Mouse (Mus musculus): Measurements from ENCODE around the gene Arfgef3.
A peak's percentile ranks its signal among the peaks of the same experiment; 100 is the strongest.

The Arfgef3 gene

GRCm38 (mm10) chr10:18743286-18744142 lies at the start of gene Arfgef3:
Gene Arfgef3 (minus strand): TSS chr10:18743949.
- H3K27me3 ChIP-seq (ENCODE audit: control insufficient read depth, insufficient read depth, low read length, poor library complexity, severe bottlenecking): no peaks in the 10 kb centered on the region

DNA sequence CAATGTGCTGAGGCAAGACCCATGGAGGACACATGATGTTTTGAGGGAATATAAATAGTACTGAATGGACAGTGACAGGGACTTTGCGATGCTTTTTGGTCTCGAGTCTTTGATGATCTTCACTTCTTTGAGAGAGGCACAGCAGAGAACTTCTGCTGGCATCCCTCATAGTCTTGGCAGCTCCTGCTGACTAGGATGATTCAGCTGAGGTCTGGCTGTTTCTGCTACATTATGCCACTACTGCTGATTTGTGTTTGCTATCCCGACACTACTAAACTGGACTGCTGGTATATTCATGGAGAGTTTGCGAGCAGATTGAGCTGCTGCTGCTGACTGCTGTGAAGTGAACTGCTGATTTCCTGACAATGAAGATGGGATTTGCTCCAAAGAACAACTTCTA lies 46.3 kb upstream of the Arfgef3 start:
- DNase-seq (ENCODE audit: low read depth, low spot score): no peak
- Histone ChIP-seq H3K36me3 (ENCODE audit: control insufficient read depth, insufficient read depth, low read length, poor library complexity, severe bottlenecking) (no peaks in the 10 kb centered on the region), H3K27me3 (ENCODE audit: control insufficient read depth, insufficient read depth, low read length, poor library complexity, severe bottlenecking) (no peaks in the 10 kb centered on the region)

More at GRCm38 (mm10) chr10:18743286-18744142, at the start of gene Arfgef3:
- no peaks in the 10 kb centered on the region for H3K36me3 ChIP-seq (ENCODE audit: control insufficient read depth, insufficient read depth, low read length, poor library complexity, severe bottlenecking)
- DNase-seq (ENCODE audit: low read depth, low spot score): peak; percentile 1

GRCm38 (mm10) chr10:18788601-18789000 lies 44.9 kb upstream of the Arfgef3 start:
- H3K36me3 ChIP-seq (ENCODE audit: control insufficient read depth, insufficient read depth, low read length, poor library complexity, severe bottlenecking): no peaks in the 10 kb centered on the region
- H3K27me3 ChIP-seq (ENCODE audit: control insufficient read depth, insufficient read depth, low read length, poor library complexity, severe bottlenecking): no peaks in the 10 kb centered on the region
- DNase-seq (ENCODE audit: low read depth, low spot score): no peak

- Histone ChIP-seq H3K36me3 (ENCODE audit: control insufficient read depth, insufficient read depth, low read length, poor library complexity, severe bottlenecking) (no peaks in the 10 kb centered on the region), H3K27me3 (ENCODE audit: control insufficient read depth, insufficient read depth, low read length, poor library complexity, severe bottlenecking) (no peaks in the 10 kb centered on the region)
- no peak for DNase-seq (ENCODE audit: low read depth, low spot score)
These were observed 42.9 kb upstream of the Arfgef3 start, which contains the start of gene Gm4922 for GRCm38 (mm10) chr10:18786693-18787092. Gene Gm4922 (minus strand): TSS chr10:18786793.

GRCm38 (mm10) chr10:18777546-18777945 lies 33.8 kb upstream of the Arfgef3 start:
- Histone ChIP-seq H3K36me3 (ENCODE audit: control insufficient read depth, insufficient read depth, low read length, poor library complexity, severe bottlenecking) (no peaks in the 10 kb centered on the region), H3K27me3 (ENCODE audit: control insufficient read depth, insufficient read depth, low read length, poor library complexity, severe bottlenecking) (no peaks in the 10 kb centered on the region)
- no peak for DNase-seq (ENCODE audit: low read depth, low spot score)

- H3K36me3 ChIP-seq (ENCODE audit: control insufficient read depth, insufficient read depth, low read length, poor library complexity, severe bottlenecking): no peaks in the 10 kb centered on the region
- H3K27me3 ChIP-seq (ENCODE audit: control insufficient read depth, insufficient read depth, low read length, poor library complexity, severe bottlenecking): no peaks in the 10 kb centered on the region
- DNase-seq (ENCODE audit: low read depth, low spot score): no peak
These were observed 28.9 kb upstream of the Arfgef3 start for GRCm38 (mm10) chr10:18772537-18773179.

- DNase-seq (ENCODE audit: low read depth, low spot score): no peak
- Histone ChIP-seq H3K36me3 (ENCODE audit: control insufficient read depth, insufficient read depth, low read length, poor library complexity, severe bottlenecking) (no peaks in the 10 kb centered on the region), H3K27me3 (ENCODE audit: control insufficient read depth, insufficient read depth, low read length, poor library complexity, severe bottlenecking) (no peaks in the 10 kb centered on the region)
These were observed 26.2 kb upstream of the Arfgef3 start for GRCm38 (mm10) chr10:18769909-18770308.

GRCm38 (mm10) chr10:18760241-18760640 lies 16.5 kb upstream of the Arfgef3 start:
- H3K27me3 ChIP-seq (ENCODE audit: control insufficient read depth, insufficient read depth, low read length, poor library complexity, severe bottlenecking): no peaks in the 10 kb centered on the region
- DNase-seq (ENCODE audit: low read depth, low spot score): peak; percentile 24
- no peaks in the 10 kb centered on the region for H3K36me3 ChIP-seq (ENCODE audit: control insufficient read depth, insufficient read depth, low read length, poor library complexity, severe bottlenecking)

DNA sequence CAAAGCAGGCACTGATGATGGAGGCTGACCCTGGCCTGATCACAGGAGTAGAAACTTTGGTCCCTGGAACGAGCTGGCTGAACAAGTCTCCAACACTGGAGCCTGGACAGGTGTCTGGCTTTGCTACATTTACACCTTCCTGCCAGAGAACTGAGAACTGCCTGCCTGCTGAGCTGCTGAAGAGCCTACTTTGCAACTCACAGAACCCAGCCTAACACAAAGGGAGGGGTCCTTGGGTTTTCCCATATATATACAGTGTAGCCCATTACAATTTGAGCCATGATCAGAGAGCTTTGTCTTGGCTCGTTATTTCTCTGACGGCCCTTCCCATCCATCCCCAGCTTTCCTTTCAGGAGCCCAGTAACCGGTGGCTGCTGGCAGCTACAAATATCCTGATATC lies 6.3 kb upstream of the Arfgef3 start:
- H3K36me3 ChIP-seq (ENCODE audit: control insufficient read depth, insufficient read depth, low read length, poor library complexity, severe bottlenecking): no peaks in the 10 kb centered on the region
- DNase-seq (ENCODE audit: low read depth, low spot score): no peak
- H3K27me3 ChIP-seq (ENCODE audit: control insufficient read depth, insufficient read depth, low read length, poor library complexity, severe bottlenecking): no peaks in the 10 kb centered on the region

DNA sequence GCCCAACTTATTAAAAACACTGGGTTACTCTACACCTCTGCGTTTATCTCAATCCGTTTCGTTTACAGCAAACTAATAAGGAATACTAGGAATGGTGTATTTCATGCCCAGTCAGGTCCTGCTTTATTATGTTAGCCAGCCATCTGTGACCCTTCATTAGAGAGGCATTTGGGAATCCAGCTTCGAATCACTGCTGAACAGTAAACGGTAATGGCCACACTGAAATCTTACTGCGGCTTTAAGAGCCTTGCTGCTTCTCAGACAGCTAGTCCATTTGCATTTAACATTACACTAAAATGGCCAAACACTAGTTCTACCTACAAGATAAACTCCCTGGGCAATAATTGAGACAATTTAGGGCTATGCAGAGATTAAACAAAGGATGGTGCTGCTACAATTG lies 1.7 kb downstream of the Arfgef3 start:
- DNase-seq (ENCODE audit: low read depth, low spot score): no peak
- Histone ChIP-seq H3K27me3 (ENCODE audit: control insufficient read depth, insufficient read depth, low read length, poor library complexity, severe bottlenecking) (no peaks in the 10 kb centered on the region), H3K36me3 (ENCODE audit: control insufficient read depth, insufficient read depth, low read length, poor library complexity, severe bottlenecking) (no peaks in the 10 kb centered on the region)

DNA sequence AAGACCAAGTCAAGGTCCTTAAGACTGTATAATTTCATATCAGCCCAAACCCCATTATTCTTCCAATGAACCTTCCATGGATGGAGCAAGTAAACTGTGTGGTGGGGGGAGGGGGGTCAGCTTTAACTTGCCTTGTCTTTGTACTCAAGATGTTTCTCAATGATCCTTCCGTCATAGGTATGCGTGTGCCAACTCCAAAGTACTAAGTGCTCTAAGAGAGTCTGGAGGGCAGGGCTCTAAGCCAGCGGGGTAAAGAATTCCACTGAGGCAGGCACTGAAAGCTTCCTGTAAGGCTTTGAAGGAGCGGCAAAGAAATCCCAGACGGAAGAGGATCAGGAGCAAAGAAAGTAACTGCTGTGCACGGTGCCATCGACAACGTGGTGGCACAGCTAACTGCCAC lies 2.7 kb downstream of the Arfgef3 start:
- no peak for DNase-seq (ENCODE audit: low read depth, low spot score)
- Histone ChIP-seq H3K36me3 (ENCODE audit: control insufficient read depth, insufficient read depth, low read length, poor library complexity, severe bottlenecking) (no peaks in the 10 kb centered on the region), H3K27me3 (ENCODE audit: control insufficient read depth, insufficient read depth, low read length, poor library complexity, severe bottlenecking) (no peaks in the 10 kb centered on the region)

- Histone ChIP-seq H3K27me3 (ENCODE audit: control insufficient read depth, insufficient read depth, low read length, poor library complexity, severe bottlenecking) (no peaks in the 10 kb centered on the region), H3K36me3 (ENCODE audit: control insufficient read depth, insufficient read depth, low read length, poor library complexity, severe bottlenecking) (no peaks in the 10 kb centered on the region)
- no peak for DNase-seq (ENCODE audit: low read depth, low spot score)
These were observed 15.2 kb downstream of the Arfgef3 start for GRCm38 (mm10) chr10:18728548-18728947.

DNA sequence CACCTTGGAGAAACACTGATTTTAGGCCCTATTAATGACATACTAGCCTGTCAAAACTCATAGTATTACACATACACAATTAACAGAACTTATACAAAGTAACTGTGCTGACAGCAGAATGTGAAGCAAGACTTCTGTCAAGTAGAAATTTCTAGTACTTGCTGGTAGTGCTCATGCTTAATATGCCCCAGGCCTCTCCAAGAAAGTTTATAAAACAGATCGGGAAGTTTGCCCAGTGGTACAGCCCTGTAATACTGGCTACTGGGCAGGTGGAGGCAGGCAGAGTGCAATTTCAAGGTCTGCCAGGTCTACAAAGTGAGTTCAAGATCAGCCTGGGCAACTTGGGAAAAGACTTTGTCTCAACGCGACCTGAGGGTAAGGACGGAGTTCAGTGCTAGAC lies 32.3 kb downstream of the Arfgef3 start:
- no peak for DNase-seq (ENCODE audit: low read depth, low spot score)
- no peaks in the 10 kb centered on the region for H3K36me3 ChIP-seq (ENCODE audit: control insufficient read depth, insufficient read depth, low read length, poor library complexity, severe bottlenecking)
- H3K27me3 ChIP-seq (ENCODE audit: control insufficient read depth, insufficient read depth, low read length, poor library complexity, severe bottlenecking): no peaks in the 10 kb centered on the region

GRCm38 (mm10) chr10:18710949-18711348 lies 32.8 kb downstream of the Arfgef3 start:
- H3K27me3 ChIP-seq (ENCODE audit: control insufficient read depth, insufficient read depth, low read length, poor library complexity, severe bottlenecking): no peaks in the 10 kb centered on the region
- H3K36me3 ChIP-seq (ENCODE audit: control insufficient read depth, insufficient read depth, low read length, poor library complexity, severe bottlenecking): no peaks in the 10 kb centered on the region
- no peak for DNase-seq (ENCODE audit: low read depth, low spot score)

GRCm38 (mm10) chr10:18709836-18710235 lies 33.9 kb downstream of the Arfgef3 start:
- no peak for DNase-seq (ENCODE audit: low read depth, low spot score)
- Histone ChIP-seq H3K36me3 (ENCODE audit: control insufficient read depth, insufficient read depth, low read length, poor library complexity, severe bottlenecking) (no peaks in the 10 kb centered on the region), H3K27me3 (ENCODE audit: control insufficient read depth, insufficient read depth, low read length, poor library complexity, severe bottlenecking) (no peaks in the 10 kb centered on the region)

All from splenic B cell, adult 2 months (primary cell).